Mouse (Mus musculus) layer of hippocampus, postnatal 36 days (tissue): ENCODE data around the gene Gpr183. TPM values are rescaled to one million over a fixed set of nuclear protein-coding genes. Genes with fewer than 3 reads are reported as not detected.

ENCODE experiments used
- DNase-seq, 2 experiments: peaks; one replicate each; pipeline ENCODE4 v3.0.0; 2022
- total RNA-seq, 2 experiments: library from RNA; stranded (reverse); gene quantifications; 2 replicates each; pipeline ENCODE4 v1.2.3; 2021

The Gpr183 gene
- total RNA-seq, 2 experiments from 2014 or later = 0.77 to 0.81 TPM

DNA sequence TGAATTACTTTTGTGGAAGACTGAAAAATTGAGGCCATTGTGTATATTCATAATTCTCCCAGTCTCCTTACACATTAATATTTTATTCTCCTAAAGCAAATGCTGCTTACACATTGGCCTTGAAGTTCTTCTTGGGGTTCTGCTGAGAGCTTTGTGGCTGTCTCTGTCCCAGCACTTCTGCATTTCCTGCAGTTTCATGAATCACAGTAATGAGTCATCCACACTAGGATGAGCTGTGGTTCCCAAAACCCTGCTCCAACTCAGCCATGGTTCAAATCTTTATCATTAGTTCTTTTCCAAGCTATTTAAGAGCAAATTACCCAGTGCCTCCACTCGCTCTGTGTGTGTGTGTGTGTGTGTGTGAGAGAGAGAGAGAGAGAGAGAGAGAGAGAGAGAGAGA lies 22.3 kb upstream of the Gpr183 start:
- DNase-seq = no peak

- no peak for DNase-seq
Observed at GRCm38 (mm10) chr14:121986028-121986427, 21.0 kb upstream of the Gpr183 start.

GRCm38 (mm10) chr14:121985477-121985876 lies 20.5 kb upstream of the Gpr183 start:
- DNase-seq = no peak

GRCm38 (mm10) chr14:121983009-121983933 lies 18.3 kb upstream of the Gpr183 start:
- DNase-seq = no peak

DNA sequence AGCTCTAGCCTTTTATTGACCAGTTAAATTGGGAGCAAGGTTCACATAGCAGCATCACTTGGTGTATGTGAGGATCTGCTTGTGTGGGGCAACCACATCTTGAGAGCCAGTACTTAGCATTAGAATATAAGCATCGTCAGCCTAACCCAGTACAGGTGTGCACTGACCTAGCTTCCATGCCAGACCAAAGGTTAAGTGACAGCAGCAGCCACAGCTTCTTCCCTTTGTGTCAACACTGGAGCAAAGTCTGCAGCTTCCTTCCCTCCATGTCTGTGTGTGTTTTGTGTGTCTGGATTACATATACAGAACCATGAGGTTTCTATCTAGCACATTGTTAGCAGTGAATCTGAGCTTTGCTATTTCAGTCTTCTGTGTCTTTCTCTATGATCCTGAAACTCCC lies 16.5 kb upstream of the Gpr183 start:
- DNase-seq = no peak

GRCm38 (mm10) chr14:121973114-121973513 lies 8.1 kb upstream of the Gpr183 start:
- DNase-seq = no peak

GRCm38 (mm10) chr14:121970402-121970801 lies 5.4 kb upstream of the Gpr183 start:
- DNase-seq = no peak

GRCm38 (mm10) chr14:121967095-121967494 lies 2.1 kb upstream of the Gpr183 start:
- no peak for DNase-seq

DNA sequence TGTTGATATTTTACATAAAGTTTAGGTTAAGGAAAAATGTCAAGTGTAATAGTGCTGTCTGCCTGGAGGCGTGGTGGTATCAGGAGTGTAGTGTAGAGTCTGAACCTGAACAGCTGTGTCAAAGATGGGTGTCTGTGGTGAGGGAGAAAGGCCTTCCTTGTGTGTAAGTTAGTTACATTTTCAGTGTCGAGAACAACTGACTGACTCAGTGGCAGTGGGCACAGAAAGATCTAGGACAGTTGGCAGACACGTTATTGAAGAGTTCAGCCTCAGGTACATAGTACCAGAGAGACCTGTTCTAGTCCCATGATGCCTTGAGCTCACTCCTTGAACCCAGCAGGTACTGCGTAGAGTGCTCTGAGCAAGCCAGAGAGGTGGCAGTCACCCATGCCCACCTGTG lies 466 bp upstream of the Gpr183 start:
- DNase-seq = no peak

DNA sequence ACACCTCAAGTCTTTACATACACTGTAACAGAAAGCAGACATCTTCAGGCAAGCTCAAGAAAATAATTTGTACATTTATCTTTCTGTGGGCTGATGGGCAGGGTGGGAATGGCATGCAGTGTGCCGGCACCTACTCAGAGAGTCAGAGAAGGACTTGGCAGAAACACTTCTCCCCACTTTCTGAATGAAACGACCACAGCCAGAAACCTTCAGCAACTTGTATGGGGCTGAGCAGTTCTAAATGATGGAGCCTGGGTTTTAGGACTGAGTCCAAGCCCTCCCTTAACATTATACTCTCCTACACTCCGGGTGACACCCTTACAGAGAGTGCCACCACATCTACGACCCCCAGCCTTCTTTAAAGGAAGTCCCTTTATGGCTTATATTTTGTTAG lies 1.1 kb downstream of the Gpr183 start:
- DNase-seq = no peak

- no peak for DNase-seq
Observed at GRCm38 (mm10) chr14:121963251-121963941, 1.6 kb downstream of the Gpr183 start.

GRCm38 (mm10) chr14:121962128-121962890 lies 2.7 kb downstream of the Gpr183 start:
- no peak for DNase-seq

- DNase-seq = no peak
Observed at GRCm38 (mm10) chr14:121961496-121962127, 3.4 kb downstream of the Gpr183 start.

GRCm38 (mm10) chr14:121960997-121961396 lies 4.0 kb downstream of the Gpr183 start:
- DNase-seq = no peak

- DNase-seq = no peak
Observed at GRCm38 (mm10) chr14:121960531-121960930, 4.5 kb downstream of the Gpr183 start.

DNA sequence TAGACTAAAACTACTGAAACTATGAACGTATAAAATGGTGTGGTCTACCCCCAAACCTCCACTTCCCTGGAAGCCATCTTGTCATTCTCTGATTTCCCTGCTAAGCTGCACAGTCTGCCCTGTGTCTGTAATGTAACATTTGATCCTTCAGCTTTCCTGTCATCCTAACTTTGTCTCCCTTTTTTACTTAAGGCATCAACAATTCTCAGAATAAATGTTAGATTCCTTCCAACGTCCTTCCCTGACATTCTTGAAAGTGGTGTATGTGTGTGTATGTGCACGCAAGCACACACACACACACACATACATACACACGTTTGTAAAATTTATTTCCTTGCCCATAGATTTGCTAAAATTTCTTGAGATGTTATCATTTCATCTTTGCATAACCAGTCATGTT lies 5.0 kb downstream of the Gpr183 start:
- DNase-seq = no peak

- DNase-seq = no peak
Observed at GRCm38 (mm10) chr14:121959538-121959980, 5.4 kb downstream of the Gpr183 start.

DNA sequence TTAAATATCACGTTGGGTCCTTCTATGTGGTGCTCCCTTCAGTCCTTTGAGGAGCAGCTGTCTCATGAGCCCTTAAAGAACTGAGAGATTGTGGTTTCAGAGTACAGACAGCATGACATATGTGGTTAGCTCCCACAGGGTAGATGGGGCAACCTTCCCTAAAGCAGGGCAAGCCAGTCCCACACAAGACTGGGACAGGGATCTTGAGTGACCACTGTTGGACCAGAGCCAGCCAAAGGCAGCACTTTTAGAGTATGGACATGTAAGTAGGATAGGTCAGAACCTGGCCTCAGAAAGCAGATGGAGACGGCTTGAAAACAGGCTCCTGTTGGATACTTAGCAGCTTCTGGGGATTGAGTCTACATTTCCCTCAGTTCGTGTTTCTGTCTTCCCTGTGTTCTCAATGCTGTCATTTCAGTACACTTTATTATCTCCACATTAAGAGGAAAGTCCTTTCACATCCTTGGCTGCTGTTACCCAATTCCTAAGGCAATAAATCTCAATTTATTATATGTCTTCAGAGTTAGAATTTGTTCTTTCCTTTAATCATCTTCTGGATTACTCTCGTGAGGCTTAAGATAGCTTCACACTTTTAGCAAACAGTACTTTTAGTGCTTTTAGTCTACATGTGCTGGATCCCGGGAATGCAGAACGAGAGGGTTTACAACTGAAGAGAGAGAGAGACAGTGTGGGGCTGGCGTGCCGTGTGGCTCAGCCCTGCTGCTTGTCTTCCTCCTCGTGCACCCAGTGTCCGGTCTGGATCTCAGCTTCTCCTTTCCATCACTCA lies 6.1 kb downstream of the Gpr183 start:
- no peak for DNase-seq

DNA sequence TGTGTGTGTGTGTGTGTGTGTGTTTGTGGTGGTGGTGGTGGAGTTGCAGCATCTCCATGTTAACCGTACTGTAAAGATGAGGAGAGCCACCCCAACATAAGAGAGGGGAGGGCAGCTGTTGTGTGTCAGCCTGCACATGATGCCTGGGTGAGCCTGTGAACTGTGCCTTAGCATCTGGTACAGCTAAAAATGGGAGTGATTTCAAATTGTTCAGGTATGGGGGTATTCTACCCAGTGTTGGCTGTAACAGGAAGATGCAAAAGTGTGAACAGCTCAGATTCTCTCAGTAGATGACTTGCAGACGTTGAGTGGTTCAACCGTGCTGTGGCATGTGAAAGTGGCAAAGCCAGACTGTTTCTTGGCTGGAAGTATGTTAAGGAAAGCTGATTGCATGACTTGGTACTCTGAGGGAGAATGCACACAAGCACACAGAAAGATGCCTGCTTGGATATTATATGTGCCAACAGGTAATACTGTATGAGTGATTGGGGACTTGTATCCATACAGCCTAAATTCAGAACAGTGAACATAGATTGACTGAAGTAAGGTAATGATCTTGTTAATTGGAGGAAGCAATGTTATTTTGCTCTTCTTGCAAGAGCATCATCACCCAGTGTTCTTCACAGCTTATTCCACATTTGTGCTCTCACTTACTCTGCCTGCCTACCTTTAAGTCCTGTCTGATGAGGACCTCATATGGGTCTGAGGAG lies 6.8 kb downstream of the Gpr183 start:
- DNase-seq = no peak

GRCm38 (mm10) chr14:121957176-121957871 lies 7.7 kb downstream of the Gpr183 start:
- DNase-seq = no peak
